Mouse (Mus musculus) layer of hippocampus, postnatal 14 days (tissue): ENCODE measurements around the gene Rngtt. TPM values are rescaled to one million over a fixed set of nuclear protein-coding genes. Genes with fewer than 3 reads are reported as not detected.
A peak's percentile ranks its signal among the peaks of the same experiment; 100 is the strongest.
"Not testable (repeated sequence)": the region's sequence is repeated elsewhere in the genome, so short reads cannot be mapped to it uniquely, and the experiment has no call there.

Experiments
- DNase-seq, 2 experiments: peaks; one replicate each; pipeline ENCODE4 v3.0.0; 2021 to 2022; ENCODE audit warnings: low spot score in 2 of 2, mixed read lengths in 1 of 2
- total RNA-seq, 2 experiments: library from RNA; stranded (reverse); gene quantifications; 2 replicates each; pipeline ENCODE4 v1.2.3; 2021

Rngtt gene
- total RNA-seq, 2 experiments from 2014 or later: 20.9 to 23.3 TPM

DNA sequence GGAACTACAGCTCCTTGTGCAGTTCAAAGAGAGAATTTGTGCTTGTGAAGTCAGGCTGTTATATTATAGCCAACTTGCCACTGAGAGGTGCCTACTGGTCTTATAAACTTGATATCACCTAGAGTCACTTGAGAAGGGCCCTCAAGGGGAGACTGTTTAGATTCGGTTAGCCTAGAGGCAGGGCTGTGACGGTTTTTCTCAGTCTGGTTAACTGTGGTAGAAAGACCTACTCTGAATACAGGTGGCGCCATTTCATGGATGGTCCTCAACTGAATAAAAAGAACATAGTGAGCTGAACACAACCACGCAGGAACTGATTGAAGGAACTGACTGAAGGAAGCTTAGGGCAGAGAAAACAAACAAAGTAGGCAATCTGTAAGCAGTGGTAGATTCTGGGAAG, 3.0 kb upstream of the Rngtt start:
- DNase-seq: no peak

DNA sequence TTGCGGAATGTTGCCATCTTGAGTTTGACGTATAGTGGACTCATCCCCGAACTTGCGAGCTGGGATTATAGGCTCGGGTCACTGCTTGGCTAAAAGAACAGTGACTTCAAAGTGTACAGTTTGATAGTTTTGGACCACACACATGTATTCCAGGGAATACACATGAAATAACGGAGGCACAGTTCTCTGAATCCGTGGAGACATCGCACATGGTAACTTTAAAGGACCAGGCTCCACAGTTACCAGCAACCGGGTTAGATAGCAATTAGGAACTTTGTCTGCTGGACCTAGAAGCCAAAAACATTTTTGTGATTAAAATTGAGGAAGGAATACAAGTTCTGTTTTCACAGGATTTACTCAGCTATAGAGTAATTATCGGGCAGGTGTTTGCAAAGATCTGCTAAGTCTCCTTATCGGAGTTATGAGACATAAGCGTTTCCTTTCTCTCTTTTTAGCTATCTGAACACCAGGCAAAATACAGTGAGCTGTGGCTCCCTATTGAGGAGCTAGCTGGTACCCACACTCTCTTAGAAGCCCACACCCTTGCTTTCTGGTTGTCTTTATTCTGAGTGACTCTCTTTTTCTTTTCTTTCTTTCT, 828 bp downstream of the Rngtt start:
- no peak for DNase-seq

DNA sequence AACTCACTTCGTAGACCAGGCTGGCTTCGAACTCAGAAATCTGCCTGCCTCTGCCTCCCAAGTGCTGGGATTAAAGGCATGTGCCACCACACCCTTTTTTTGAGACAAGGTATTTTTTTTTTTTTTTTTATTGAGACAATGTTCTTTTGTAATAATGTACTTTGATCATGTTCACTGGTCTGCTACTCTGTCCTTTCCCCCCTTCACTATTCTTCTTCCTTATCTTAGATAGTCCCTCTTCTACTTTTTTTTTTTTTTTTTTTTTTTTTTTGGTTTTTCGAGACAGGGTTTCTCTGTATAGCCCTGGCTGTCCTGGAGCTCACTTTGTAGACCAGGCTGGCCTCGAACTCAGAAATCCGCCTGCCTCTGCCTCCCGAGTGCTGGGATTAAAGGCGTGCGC, 4.0 kb downstream of the Rngtt start:
- not testable (repeated sequence) for DNase-seq

- no peak for DNase-seq
Measured at GRCm38 (mm10) chr4:33315840-33316239, 5.7 kb downstream of the Rngtt start.

DNA sequence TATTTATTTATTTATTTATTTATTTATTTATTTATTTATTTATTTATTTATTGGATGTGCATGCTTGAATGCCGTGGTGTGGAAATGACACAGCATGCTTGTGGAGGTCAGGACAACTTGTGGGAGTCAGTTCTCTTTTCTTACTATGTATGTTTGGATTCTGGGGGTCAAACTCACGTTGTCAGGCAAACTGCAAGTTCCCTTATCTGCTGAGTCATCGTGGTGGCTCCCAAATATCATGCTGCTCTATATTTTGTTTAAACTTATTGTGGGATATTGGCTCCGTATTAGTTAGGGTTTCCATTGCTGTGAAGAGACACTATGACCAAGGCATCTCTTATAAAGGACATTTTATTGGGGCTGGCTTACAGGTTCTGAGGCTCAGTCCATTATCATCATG, 21.0 kb downstream of the Rngtt start:
- DNase-seq: no peak

- DNase-seq: no peak
Measured at GRCm38 (mm10) chr4:33332956-33333455, 22.9 kb downstream of the Rngtt start.

DNA sequence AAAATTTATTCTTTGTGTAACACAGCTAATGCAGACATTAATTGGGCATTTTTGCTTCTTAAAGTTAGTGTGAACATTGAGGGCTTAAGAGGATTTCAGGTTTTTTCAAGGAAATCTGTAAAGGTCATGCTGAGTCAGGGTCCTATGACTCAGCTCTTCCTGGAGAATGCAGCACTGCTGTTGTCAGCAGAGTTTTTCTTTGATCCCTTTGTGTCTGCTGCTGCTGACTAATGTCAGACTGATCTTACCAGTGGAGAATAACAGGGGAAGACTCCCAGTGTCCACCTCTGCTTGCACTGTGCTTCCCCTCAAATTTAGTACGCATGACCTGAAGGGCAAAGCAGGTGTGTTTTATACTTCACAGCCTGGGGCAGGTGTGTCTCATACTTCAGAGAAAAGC, 27.9 kb downstream of the Rngtt start:
- no peak for DNase-seq

DNA sequence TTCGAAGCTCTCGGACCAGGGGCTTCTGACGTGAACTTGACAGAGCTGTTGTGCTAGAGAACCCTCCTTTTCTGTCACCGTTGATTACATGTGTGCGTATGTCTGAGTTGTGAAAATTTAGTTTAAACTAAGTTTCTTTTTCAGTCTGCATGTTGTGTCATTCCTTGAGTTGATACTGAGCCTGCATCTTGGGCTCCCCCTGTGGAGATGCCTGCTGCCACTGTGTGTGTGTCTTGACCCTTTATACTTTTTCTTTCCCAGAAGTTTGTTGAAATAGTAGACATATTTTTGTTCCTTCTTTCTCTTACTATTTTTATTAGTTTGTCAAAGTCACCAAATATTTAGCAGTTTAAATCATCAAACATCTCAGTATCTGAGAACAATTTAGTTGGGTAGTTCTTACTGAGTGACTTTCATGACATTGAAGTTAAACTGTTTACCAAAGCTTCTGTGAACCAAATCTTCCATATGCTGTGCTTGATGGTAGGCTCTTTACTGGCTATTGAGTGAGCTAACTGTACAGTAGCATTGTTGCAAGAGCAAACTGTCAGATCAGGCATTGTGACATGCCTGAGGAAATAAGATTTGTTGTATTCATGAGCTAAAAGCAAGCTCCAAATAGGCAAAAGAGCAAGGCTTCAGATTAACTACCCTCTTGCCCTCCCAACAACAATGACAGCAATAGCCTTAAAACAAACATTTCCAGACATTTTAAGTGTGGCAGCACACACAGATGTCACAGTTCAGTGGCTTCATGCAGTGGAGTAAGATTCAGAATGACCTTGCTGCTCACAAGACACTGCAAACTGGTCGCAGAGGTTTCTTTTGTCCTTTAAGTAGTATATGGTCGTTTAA, 33.0 kb downstream of the Rngtt start:
- DNase-seq: no peak

- DNase-seq: no peak
Measured at GRCm38 (mm10) chr4:33343732-33344057, 33.6 kb downstream of the Rngtt start.

GRCm38 (mm10) chr4:33363451-33363850, 53.3 kb downstream of the Rngtt start:
- DNase-seq: no peak

DNA sequence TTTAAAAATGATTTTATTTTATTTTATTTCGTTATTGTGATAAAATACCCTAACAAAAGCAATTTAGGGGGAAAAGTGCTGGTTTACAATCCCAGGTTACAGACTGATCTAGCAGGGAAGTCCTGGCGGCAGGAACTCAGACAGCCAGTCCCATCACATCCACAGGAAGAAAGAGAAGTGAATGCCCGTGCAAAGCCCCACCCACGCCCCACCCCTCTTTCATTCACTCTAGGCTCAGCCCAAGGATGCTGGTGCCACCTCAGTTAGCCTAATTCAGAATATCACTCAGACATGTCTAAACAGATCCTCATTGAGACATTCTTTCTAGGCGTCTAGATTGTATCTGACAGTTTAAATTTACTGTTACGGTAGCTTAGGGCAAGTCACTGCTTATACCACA, 64.8 kb downstream of the Rngtt start:
- DNase-seq: no peak

DNA sequence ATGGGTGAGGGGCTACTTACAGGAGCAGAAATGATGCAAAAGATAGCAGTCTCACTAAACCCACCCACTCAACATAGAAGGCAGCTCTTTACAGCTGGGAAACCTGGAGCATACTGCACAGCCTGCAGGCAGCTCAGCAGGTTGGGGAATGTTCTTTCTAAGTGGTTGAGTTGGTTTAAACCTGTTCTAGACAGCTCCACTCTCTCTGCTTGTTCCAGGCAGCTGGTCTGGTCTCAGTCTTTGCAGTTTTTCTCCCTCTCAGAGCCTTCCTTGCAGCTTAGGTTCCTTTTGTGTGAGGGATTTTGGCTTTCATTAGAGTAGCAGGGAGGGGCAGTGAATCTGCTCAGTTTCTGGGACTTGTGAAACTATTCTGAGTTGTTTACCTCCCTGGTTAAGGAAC, 67.5 kb downstream of the Rngtt start:
- DNase-seq: no peak

DNA sequence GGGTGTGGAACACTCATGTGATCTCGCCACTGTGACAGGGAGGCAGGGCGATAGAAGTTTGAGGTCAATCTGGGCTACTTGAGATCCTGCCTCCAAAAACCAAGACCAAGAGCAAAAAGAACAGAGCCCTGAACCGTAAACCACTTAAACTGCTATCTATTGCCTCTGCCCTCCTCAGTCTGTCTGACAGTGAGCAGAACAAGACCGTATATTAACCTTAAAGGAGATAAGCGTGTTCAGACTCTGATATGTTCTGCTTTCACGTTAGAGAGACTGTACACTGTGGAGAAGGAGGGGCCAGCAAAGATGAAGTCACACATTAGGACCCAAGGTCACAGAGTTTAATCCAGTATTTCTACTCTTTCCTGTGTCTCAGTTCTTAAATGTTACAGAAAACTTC, 68.8 kb downstream of the Rngtt start:
- DNase-seq: no peak

DNA sequence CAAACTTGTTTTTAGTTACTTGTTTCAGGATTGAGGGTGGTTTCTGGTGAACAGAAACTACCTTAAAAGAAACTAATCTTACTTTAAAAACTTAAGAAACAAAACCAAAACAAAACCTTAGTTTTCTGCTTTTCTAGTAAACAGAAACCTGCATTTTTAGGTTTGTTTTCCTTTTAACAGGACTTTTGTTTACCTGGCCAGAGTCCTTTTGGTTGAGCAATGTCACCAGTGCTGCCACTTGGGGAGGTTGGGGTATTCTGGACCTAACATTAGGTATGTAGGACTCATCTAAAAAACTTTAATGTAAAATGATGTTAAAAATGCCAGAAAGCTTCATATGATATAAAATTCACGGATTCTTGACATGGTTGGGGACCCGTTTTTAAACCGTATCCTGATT, 78.8 kb downstream of the Rngtt start:
- DNase-seq: no peak

DNA sequence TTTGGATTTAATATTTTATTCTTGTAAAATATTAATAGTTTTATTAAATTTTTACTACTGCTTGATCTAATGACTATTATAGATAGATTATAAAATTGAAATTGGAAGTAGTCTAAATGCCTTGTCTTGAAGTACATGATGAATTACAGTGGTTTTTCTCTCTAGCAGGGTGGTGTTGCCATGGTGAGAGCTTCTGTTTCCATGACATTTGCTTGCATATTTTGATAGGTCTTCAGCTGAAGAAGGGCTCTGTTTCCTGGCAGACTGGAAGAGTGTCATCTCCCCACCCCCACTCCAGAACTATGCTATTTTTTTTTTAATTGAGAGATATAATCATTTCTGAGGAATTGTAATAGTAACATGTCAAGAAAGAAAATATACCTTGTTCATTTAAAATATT, 80.5 kb downstream of the Rngtt start:
- DNase-seq: peak in 1 of 2 experiments; percentile 70

GRCm38 (mm10) chr4:33393437-33393836, 83.3 kb downstream of the Rngtt start:
- no peak for DNase-seq

DNA sequence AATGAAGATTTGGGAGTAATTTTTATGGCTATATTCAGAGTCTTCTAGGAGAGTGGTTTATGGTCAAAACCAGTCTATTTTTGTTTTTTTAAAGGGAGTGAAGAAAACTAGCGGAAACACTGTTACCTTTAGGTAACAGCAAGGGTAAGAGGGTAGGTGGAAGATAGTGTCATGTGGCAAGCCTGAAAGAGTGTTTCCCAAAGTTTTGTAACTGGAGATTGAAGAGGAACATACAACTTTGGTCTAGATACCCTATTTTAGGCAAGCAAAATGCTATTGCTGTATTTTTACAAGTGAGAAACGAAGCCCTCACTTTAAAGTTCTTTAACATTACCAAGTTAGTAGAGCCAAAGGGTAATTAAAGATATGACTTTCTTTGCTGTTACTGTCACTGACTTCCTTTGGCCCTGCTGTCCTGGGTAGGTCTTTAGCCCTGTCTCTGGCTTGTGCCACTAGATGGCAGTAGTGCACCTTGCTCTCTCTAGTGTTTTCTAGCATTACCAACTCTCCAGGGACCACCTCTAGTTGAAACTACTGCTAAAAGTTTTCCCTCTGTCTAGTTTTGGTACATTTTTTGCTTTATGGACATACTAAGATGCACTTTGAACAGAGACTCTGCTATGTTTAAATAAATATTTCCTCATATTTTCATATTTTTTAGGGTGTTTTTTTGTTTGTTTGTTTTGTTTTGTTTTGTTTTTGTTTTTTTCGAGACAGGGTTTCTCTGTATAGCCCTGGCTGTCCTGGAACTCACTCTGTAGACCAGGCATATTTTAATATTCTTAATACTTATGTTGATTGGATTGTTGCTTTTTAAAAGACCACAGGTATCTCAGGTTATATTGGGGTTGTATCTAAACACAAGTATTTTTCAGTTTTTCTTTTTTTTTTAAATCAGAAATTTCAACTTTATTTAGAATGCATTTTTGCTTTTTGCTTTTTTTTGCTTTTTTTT, 86.4 kb downstream of the Rngtt start:
- DNase-seq: peak; percentile 83 to 92

- DNase-seq: no peak
Measured at GRCm38 (mm10) chr4:33405723-33406293, 95.7 kb downstream of the Rngtt start.

DNA sequence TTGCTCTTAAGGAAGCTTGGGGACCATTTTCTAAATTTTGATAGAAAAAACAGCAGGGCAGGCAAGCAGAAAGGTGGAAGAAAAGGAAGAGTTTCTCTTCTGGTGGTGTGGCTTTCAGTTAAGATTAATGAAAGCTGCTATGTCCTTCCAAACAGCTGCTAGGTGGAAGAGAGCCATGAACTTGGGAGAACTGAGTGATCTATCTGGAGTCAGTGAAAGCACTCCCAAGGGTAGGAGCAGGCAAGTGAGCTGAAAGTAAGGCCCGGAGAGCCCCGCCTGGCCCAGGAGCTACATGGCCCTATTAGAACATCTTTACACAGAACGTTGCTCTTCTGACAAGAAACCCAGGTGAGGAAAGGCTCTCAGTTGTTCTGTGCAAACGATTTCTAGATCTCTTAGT, 103.7 kb downstream of the Rngtt start:
- DNase-seq: no peak

GRCm38 (mm10) chr4:33414781-33415180, 104.7 kb downstream of the Rngtt start:
- DNase-seq: no peak

- no peak for DNase-seq
Measured at GRCm38 (mm10) chr4:33417391-33417790, 107.3 kb downstream of the Rngtt start.
